Comparison of ENCODE assay signal across 10 mouse cellular contexts in the genomic region with DNA sequence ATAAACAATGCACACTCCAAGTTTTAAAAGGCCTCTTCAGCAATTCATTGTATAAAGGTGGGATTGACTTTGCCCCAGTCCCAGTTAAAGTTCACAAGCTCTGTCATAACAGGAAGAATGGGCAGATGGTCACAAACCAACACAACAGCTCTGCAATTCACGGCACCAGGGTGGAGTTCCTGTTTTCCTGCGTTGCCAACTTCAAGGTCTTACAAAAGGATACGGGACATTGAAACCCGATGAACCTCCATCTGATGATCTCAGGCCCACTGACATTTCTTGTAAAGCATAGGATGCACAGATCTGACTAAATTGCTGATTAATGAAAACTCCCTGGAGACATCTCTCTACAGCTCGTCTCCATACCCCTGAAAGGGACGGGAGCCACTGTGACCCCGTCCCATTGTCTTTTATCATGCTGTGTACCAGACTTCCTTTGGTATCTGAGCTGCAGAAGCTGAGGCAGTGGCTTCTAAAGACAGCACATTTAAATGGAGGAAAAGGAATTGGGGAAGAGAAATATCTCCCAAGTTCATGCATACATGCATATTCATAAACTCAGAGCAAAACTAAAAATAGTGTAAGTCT. TPM values are rescaled to one million over a fixed set of nuclear protein-coding genes. Genes with fewer than 3 reads are reported as not detected.
DNase-seq lines count a peak whose midpoint lies in the region; ATAC-seq and TF ChIP-seq lines count a peak whose summit lies in the region.
"Had no signal": no experiment of that assay in that cellular context is flagged by ENCODE, and none has a peak within 500 bp of the region (broad histone marks: within the 10 kb centered on the region; RNA-seq: fewer than 3 reads in every experiment).

No protein-coding gene starts in this region.

- peak; percentile 62 for TF ChIP-seq EP300 in lung, postnatal 0 days (IDR thresholded peaks at IDR 0.05)
- TF ChIP-seq EP300 in stomach, postnatal 0 days (optimal IDR thresholded peaks at IDR 0.05): no peak

- H3K36me3 ChIP-seq in kidney, postnatal 0 days (ENCODE audit: insufficient read depth, low read length): no peaks in the 10 kb centered on the region
- H3K36me3 ChIP-seq in lung, postnatal 0 days (ENCODE audit: insufficient read depth, low read length): 0 out of 2 replicates have a peak, but pooled peaks cover 3% of the 10 kb centered on the region
- H3K36me3 ChIP-seq in stomach, postnatal 0 days (ENCODE audit: control insufficient read depth, insufficient read depth, low read length): no peaks in the 10 kb centered on the region
- H3K36me3 ChIP-seq: hindbrain, embryonic 10.5 days had no signal

- H3K4me3 ChIP-seq in gastrocnemius, adult 2 months: peak overlapping the region; percentile 75
- H3K4me3 ChIP-seq in kidney, postnatal 0 days (replicated peaks; ENCODE audit: low read depth, low read length): 0 out of 2 replicates have a peak overlapping the region, but pooled peaks have one; percentile 71
- H3K4me3 ChIP-seq in lung, postnatal 0 days (ENCODE audit: low read depth, low read length): peak overlapping the region; percentile 69; the same call in 1 of the 2 replicates
- no peak overlapping the region for H3K4me3 ChIP-seq in stomach, postnatal 0 days (ENCODE audit: low read depth, low read length)

- H3K4me2 ChIP-seq in kidney, postnatal 0 days (ENCODE audit: low read length): peak overlapping the region; percentile 28; the same call in 1 of the 2 replicates
- peak overlapping the region; percentile 44 for H3K4me2 ChIP-seq in lung, postnatal 0 days (replicated peaks; ENCODE audit: low read depth, low read length)
- H3K4me2 ChIP-seq in stomach, postnatal 0 days (replicated peaks; ENCODE audit: low read depth): no peak overlapping the region

- no peak overlapping the region for H3K9ac ChIP-seq in kidney, postnatal 0 days (ENCODE audit: low read depth, low read length)
- no peak overlapping the region for H3K9ac ChIP-seq in lung, postnatal 0 days (replicated peaks; ENCODE audit: low read depth)
- H3K9ac ChIP-seq in stomach, postnatal 0 days (ENCODE audit: low read length): no peak overlapping the region

- peak; percentile 70 for ATAC-seq in granulocyte monocyte progenitor cell, adult 5-6 weeks (replicated peaks; ENCODE audit: poor library complexity, severe bottlenecking)
- ATAC-seq in kidney, postnatal 0 days (replicated peaks; ENCODE audit: low FRiP score, low read depth): no peak
- ATAC-seq in lung, postnatal 0 days: 0 out of 2 replicates have a peak, but pooled peaks have one; percentile 21
- no peak for ATAC-seq in stomach, postnatal 0 days (ENCODE audit: low FRiP score, low TSS enrichment)
- no peak for ATAC-seq in frontal cortex, adult (ENCODE audit: low TSS enrichment)

- no peak for TF ChIP-seq CTCF in gastrocnemius, adult 2 months (IDR thresholded peaks at IDR 0.05)
- TF ChIP-seq CTCF in kidney, postnatal 0 days (IDR thresholded peaks at IDR 0.05; ENCODE audit: low read depth): no peak
- TF ChIP-seq CTCF in lung, postnatal 0 days (IDR thresholded peaks at IDR 0.05): no peak
- no peak for TF ChIP-seq CTCF in stomach, postnatal 0 days (IDR thresholded peaks at IDR 0.05; ENCODE audit: low read depth)

- H3K4me1 ChIP-seq in kidney, postnatal 0 days (replicated peaks; ENCODE audit: insufficient read depth, low read length): no peaks in the 10 kb centered on the region; the same call in 1 of the 2 replicates
- 0 out of 2 replicates have a peak, but pooled peaks cover 3% of the 10 kb centered on the region for H3K4me1 ChIP-seq in lung, postnatal 0 days (ENCODE audit: insufficient read depth, low read depth, low read length)
- H3K4me1 ChIP-seq in stomach, postnatal 0 days (replicated peaks; ENCODE audit: control insufficient read depth, insufficient read depth): no peaks in the 10 kb centered on the region; the same call in 1 of the 2 replicates

- no peak for DNase-seq in gastrocnemius, adult 2 months
- DNase-seq in gastrocnemius, postnatal 36 days: no peak
- DNase-seq in kidney, postnatal 0 days (ENCODE audit: low spot score): peak; percentile 59
- peak; percentile 63 for DNase-seq in lung, postnatal 0 days (ENCODE audit: low spot score)
- DNase-seq in cerebellum, adult 18-20 months: no peak
- no peak for DNase-seq in stomach, postnatal 0 days (ENCODE audit: low spot score)
- DNase-seq: cerebellum, adult 11 months had no signal

- intact Hi-C loops in gastrocnemius, adult 2 months (cut with DNase I): loop anchor here (5.0 kb wide), 1 partner anchor 102 kb away; no protein-coding TSS in a partner anchor
- intact Hi-C loops in gastrocnemius, postnatal 36 days (cut with DNase I): no loop called here

- peaks cover 6% of the 10 kb centered on the region; the same call in 1 of the 2 replicates for H3K27me3 ChIP-seq in kidney, postnatal 0 days (ENCODE audit: insufficient read depth, low read length)
- peaks cover 19% of the 10 kb centered on the region for H3K27me3 ChIP-seq in lung, postnatal 0 days (replicated peaks; ENCODE audit: insufficient read depth, low read length)
- H3K27me3 ChIP-seq in stomach, postnatal 0 days (ENCODE audit: control insufficient read depth, insufficient read depth, low read length): no peaks in the 10 kb centered on the region; the same call in 1 of the 2 replicates

- no peaks in the 10 kb centered on the region for H3K9me3 ChIP-seq in kidney, postnatal 0 days (replicated peaks; ENCODE audit: low read length)
- no peaks in the 10 kb centered on the region for H3K9me3 ChIP-seq in lung, postnatal 0 days (ENCODE audit: low read length)
- H3K9me3 ChIP-seq in stomach, postnatal 0 days (ENCODE audit: control insufficient read depth, low read length): no peaks in the 10 kb centered on the region
- H3K9me3 ChIP-seq: hindbrain, embryonic 10.5 days had no signal

- WGBS in kidney, postnatal 0 days: 65% methylated on average over 7 of the region's 7 CpGs
- 51% methylated on average over 7 of the region's 7 CpGs for WGBS in lung, postnatal 0 days
- WGBS in stomach, postnatal 0 days: 63% methylated on average over 7 of the region's 7 CpGs

- peak overlapping the region; percentile 88 for H3K27ac ChIP-seq in gastrocnemius, adult 2 months
- no peak overlapping the region for H3K27ac ChIP-seq in kidney, postnatal 0 days
- peak overlapping the region; percentile 59 for H3K27ac ChIP-seq in lung, postnatal 0 days (ENCODE audit: low read length)
- H3K27ac ChIP-seq in stomach, postnatal 0 days (replicated peaks): no peak overlapping the region
- H3K27ac ChIP-seq: hindbrain, embryonic 10.5 days had no signal

RNA-seq across cellular contexts. Expression of a gene that starts 3.6 kb away (rescaled TPM):
- total RNA-seq in gastrocnemius, adult 2 months (2021): 10 to 100 TPM; 11.8 to 16.9 TPM
- 10 to 100 TPM; 12.6 to 16.0 TPM for total RNA-seq in gastrocnemius, postnatal 36 days (2021)
- total RNA-seq in granulocyte monocyte progenitor cell, adult 5-6 weeks (2014; fragmentation: Nextera tagmentation): not detected in 2 replicates
- total RNA-seq in granulocyte monocyte progenitor cell, adult 5-6 weeks (2017): 0.15 TPM in 1 of 2 replicates, not detected in the other
- 19.6 and 21.9 TPM in 2 replicates for polyA plus RNA-seq in kidney, postnatal 0 days (2015; fragmentation: Nextera tagmentation; extraction: Ambion mirVana)
- polyA plus RNA-seq in lung, postnatal 0 days (2015; fragmentation: Nextera tagmentation; extraction: Ambion mirVana): 46.4 and 69.4 TPM in 2 replicates
- polyA plus RNA-seq in stomach, postnatal 0 days (2015; fragmentation: Nextera tagmentation; extraction: Ambion mirVana): 6.1 and 6.5 TPM in 2 replicates

Comparison
In these comparisons a context has a peak if more than half of its experiments do, and no peak if none do; other contexts are left out.
1. DNase-seq: peak in kidney, postnatal 0 days (single experiment) and lung, postnatal 0 days (single experiment); none in gastrocnemius, adult 2 months (single experiment), gastrocnemius, postnatal 36 days (0 of 2), cerebellum, adult 18-20 months (0 of 2) and stomach, postnatal 0 days (single experiment).
2. H3K27ac ChIP-seq: peak in gastrocnemius, adult 2 months (single experiment) and lung, postnatal 0 days (single experiment); none in kidney, postnatal 0 days (single experiment) and stomach, postnatal 0 days (single experiment).
3. ATAC-seq: peak in granulocyte monocyte progenitor cell, adult 5-6 weeks (single experiment) and lung, postnatal 0 days (single experiment); none in kidney, postnatal 0 days (single experiment), stomach, postnatal 0 days (single experiment) and frontal cortex, adult (single experiment).
4. RNA of a gene that starts 3.6 kb away (total RNA-seq): 11.8 to 16.9 TPM in gastrocnemius, adult 2 months and 12.6 to 16.0 TPM in gastrocnemius, postnatal 36 days; 0.15 TPM in granulocyte monocyte progenitor cell, adult 5-6 weeks; every median in the first group is over 10 times any median in the second.